Mouse (Mus musculus): ENCODE measurements around the gene Rhot2. TPM values are rescaled to one million over a fixed set of nuclear protein-coding genes. Genes with fewer than 3 reads are reported as not detected.

Rhot2 gene
- polyA plus RNA-seq, 1 experiment from 2014 or later, result 15.2 TPM

DNA sequence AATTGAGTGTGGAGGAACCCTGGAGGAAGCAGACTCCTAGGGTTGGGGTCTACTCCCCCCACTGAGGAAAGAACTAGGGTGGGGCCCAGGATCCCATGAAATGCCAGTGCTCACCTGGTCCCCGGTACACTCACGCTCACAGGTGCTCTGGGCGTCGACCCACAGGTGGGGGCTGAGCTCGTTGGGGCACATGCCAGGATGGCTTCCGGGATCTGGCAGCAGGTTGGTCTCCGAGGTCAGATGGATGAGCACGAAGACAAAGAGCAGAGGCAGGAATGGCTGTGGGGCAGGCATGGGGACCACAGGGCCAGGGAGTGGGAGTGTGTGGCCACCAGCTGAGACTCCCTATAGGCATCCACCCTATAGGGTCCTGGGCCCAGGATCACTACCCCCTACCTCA, 35.1 kb upstream of the Rhot2 start:
- Histone ChIP-seq H3K9ac (replicated peaks) (no peak overlapping the region), H3K4me3 (no peak overlapping the region), H3K4me2 (replicated peaks) (no peak overlapping the region), H3K4me1 (peaks cover 26% of the 10 kb centered on the region), H3K36me3 (peaks cover 39% of the 10 kb centered on the region), H3K9me3 (no peaks in the 10 kb centered on the region), H3K27ac (replicated peaks) (no peak overlapping the region), H3K27me3 (no peaks in the 10 kb centered on the region)
- 75% methylated on average over 8 of the region's 8 CpGs for WGBS
- ATAC-seq (replicated peaks), result no peak

- ATAC-seq (replicated peaks), result no peak
- Histone ChIP-seq H3K4me3 (no peak overlapping the region), H3K36me3 (peaks cover 34% of the 10 kb centered on the region), H3K9ac (replicated peaks) (no peak overlapping the region), H3K4me1 (peaks cover 29% of the 10 kb centered on the region), H3K27ac (replicated peaks) (no peak overlapping the region), H3K9me3 (no peaks in the 10 kb centered on the region), H3K4me2 (replicated peaks) (no peak overlapping the region), H3K27me3 (no peaks in the 10 kb centered on the region)
- 52% methylated on average over 4 of the region's 4 CpGs for WGBS
These were observed 34.6 kb upstream of the Rhot2 start for GRCm38 (mm10) chr17:25879261-25879660.

DNA sequence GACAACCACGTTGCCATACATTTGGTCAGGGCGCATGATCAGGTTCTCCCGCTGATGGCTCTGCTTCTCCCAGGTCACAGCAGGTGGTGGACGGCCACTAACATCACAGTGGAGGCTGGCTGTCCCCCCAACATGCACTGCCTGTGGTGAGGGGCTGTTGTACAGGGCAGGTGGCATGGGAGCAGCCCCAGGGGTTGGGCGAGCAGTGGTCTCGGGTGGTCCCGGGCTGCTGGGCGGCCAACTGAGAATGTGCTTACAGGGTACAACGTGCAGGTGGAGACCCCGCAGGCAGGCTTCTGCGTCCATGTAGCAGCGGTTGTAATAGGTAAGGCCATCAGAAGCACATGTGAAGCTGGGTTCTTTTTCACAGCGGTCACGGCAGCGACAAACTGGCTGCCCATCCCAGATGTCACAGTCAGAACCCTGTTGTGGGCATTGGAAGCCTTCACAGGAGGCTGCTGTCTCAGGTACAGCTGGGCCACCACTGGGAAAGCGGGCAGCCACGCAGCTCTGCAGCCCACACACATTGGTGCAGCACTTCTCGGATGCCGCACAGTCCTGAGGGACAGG, 34.0 kb upstream of the Rhot2 start:
- no peak for ATAC-seq (replicated peaks)
- no peak overlapping the region for H3K27ac ChIP-seq (replicated peaks)
- peaks cover 29% of the 10 kb centered on the region for H3K36me3 ChIP-seq
- H3K9ac ChIP-seq (replicated peaks), result no peak overlapping the region
- H3K4me2 ChIP-seq (replicated peaks), result no peak overlapping the region
- no peak overlapping the region for H3K4me3 ChIP-seq
- WGBS, result 91% methylated on average over 19 of the region's 19 CpGs
- peaks cover 35% of the 10 kb centered on the region for H3K4me1 ChIP-seq
- no peaks in the 10 kb centered on the region for H3K9me3 ChIP-seq
- H3K27me3 ChIP-seq, result no peaks in the 10 kb centered on the region

DNA sequence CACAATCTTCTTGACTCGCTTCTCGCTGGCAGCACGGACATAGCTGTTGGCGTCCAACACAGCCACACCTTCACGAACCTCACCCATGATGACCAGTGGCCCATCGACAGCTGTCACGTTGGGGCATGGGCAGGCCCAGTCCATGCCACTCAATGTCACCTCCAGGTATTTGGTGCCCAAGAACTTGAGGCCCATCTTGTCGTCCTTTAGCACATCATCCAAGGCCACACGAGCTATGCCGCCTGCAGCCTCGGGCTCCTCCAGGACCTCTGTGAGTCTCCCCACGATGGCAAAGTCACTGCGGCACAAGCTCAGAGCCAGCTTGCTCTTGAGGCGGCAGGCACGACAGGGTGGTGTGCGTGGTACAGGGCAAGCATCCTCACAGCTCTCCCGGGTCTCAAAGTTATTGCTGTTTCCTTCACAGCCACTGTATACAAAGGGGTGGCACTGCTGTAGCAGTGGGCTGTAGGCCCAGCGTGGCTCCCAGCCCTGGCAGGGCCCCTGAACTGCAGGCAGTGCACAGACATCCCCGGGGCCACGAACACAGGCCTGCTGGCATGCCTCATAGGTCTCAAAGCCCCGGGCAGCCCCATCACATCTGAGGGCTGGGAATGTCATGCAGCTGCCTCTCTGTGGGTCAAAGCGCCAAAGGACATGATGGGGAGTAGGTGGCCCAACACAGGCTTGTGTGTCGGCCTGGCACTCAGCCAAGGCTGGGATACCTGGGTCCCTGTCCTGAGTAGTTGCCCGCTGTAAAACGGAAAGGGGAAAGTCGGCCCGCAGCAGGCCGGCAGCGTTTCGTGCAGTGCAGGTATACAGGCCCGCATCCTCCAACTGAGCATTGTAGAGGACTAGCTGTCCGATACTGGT, 33.3 kb upstream of the Rhot2 start:
- H3K4me1 ChIP-seq, result peaks cover 35% of the 10 kb centered on the region
- H3K36me3 ChIP-seq, result peaks cover 23% of the 10 kb centered on the region
- H3K9me3 ChIP-seq, result no peaks in the 10 kb centered on the region
- H3K4me3 ChIP-seq, result no peak overlapping the region
- 91% methylated on average over 32 of the region's 32 CpGs for WGBS
- H3K27me3 ChIP-seq, result no peaks in the 10 kb centered on the region
- no peak overlapping the region for H3K4me2 ChIP-seq (replicated peaks)
- H3K9ac ChIP-seq (replicated peaks), result no peak overlapping the region
- no peak for ATAC-seq (replicated peaks)
- H3K27ac ChIP-seq (replicated peaks), result no peak overlapping the region

- 99% methylated on average over 3 of the region's 3 CpGs for WGBS
- no peak overlapping the region for H3K4me2 ChIP-seq (replicated peaks)
These were observed 32.4 kb upstream of the Rhot2 start for GRCm38 (mm10) chr17:25877025-25877424.

DNA sequence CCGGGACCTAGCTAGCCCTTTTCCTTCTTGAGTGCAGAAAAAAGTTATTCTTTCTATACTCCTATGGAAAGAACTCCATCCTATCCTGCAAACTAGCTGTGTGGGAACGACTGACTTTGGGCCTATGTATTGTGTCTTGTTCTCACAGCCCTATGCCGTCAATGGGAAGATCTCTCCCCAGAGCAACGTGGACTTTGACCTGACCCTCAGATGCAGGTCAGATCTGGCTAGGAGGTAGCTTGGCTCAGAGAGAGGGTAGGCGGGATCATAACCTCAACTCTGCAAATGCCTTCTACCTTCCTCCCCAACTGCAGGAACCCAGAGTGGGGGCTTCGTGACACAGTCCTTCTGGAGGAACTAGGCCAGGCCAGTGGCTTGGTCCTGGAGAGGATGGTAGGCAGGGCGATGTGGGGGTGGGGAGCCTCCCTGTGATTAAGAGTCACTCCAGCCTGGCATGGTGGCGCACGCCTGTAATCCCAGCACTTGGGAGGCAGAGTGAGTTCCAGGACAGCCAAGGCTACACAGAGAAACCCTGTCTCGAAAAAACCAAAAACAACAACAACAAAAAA, 31.8 kb upstream of the Rhot2 start:
- Histone ChIP-seq H3K27me3 (no peaks in the 10 kb centered on the region), H3K27ac (replicated peaks) (peak overlapping the region; percentile 94), H3K4me2 (replicated peaks) (peak overlapping the region; percentile 97), H3K9me3 (no peaks in the 10 kb centered on the region), H3K4me3 (peak overlapping the region; percentile 75), H3K9ac (replicated peaks) (peak overlapping the region; percentile 85), H3K36me3 (peaks cover 20% of the 10 kb centered on the region), H3K4me1 (peaks cover 35% of the 10 kb centered on the region)
- no peak for ATAC-seq (replicated peaks)
- 74% methylated on average over 10 of the region's 10 CpGs for WGBS

More at GRCm38 (mm10) chr17:25877025-25877424, 32.4 kb upstream of the Rhot2 start:
- Histone ChIP-seq H3K4me3 (no peak overlapping the region), H3K36me3 (peaks cover 20% of the 10 kb centered on the region), H3K9me3 (no peaks in the 10 kb centered on the region), H3K9ac (replicated peaks) (no peak overlapping the region), H3K4me1 (peaks cover 35% of the 10 kb centered on the region), H3K27me3 (no peaks in the 10 kb centered on the region), H3K27ac (replicated peaks) (no peak overlapping the region)
- ATAC-seq (replicated peaks), result no peak

- ATAC-seq (replicated peaks), result peak; percentile 93
- Histone ChIP-seq H3K9ac (replicated peaks) (peak overlapping the region; percentile 85), H3K9me3 (no peaks in the 10 kb centered on the region), H3K4me3 (peak overlapping the region; percentile 75), H3K36me3 (peaks cover 20% of the 10 kb centered on the region), H3K4me1 (peaks cover 32% of the 10 kb centered on the region), H3K27ac (replicated peaks) (peak overlapping the region; percentile 94), H3K27me3 (no peaks in the 10 kb centered on the region), H3K4me2 (replicated peaks) (peak overlapping the region; percentile 97)
- WGBS, result under 1% methylated on average over 59 of the region's 59 CpGs
These were observed 30.8 kb upstream of the Rhot2 start for GRCm38 (mm10) chr17:25875171-25876136.

- Histone ChIP-seq H3K4me3 (peak within 1 kb of the TSS; percentile 75), H3K4me2 (replicated peaks) (peak within 1 kb of the TSS; percentile 97), H3K9ac (replicated peaks) (peak within 1 kb of the TSS; percentile 85), H3K9me3 (no peaks in the 10 kb centered on the region), H3K27me3 (no peaks in the 10 kb centered on the region), H3K4me1 (peaks cover 27% of the 10 kb centered on the region), H3K27ac (replicated peaks) (peak within 1 kb of the TSS; percentile 94), H3K36me3 (peaks cover 20% of the 10 kb centered on the region)
- under 1% methylated on average over 25 of the region's 25 CpGs for WGBS
- ATAC-seq (replicated peaks), result peak; percentile 77
These were observed 30.1 kb upstream of the Rhot2 start, which contains the start of gene Mettl26 for GRCm38 (mm10) chr17:25874721-25875170. TSS of gene Mettl26 (plus strand) at chr17:25875074.

DNA sequence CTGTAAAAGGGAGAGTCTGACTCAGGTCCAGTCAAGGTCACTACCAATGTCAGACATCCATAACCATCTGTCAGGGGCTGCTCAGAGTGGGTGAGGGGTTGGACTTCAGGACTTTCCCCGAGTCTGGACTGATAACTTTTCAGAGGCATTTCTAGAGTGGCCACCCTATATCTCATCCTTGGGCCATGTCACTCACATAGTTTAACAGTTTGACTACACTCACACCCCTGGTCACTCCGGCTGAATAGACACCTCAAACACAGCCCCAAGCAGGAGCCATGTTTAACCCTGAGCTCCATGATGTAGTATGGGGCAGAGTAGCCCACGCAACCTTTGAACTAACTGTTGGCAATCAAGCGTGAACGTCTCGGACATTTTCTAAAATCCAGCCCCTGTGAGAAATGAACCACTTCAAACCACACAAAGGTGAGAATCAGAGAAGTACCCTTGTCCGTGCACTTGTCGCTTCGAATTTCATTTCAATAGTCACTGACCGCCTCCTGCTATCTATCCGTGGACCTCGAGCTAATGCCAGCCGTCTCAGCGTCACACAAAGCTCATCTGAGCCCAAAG, 29.6 kb upstream of the Rhot2 start:
- Histone ChIP-seq H3K36me3 (peaks cover 15% of the 10 kb centered on the region), H3K27ac (replicated peaks) (peak overlapping the region; percentile 94), H3K9me3 (no peaks in the 10 kb centered on the region), H3K4me2 (replicated peaks) (peak overlapping the region; percentile 97), H3K9ac (replicated peaks) (peak overlapping the region; percentile 55), H3K4me1 (peaks cover 27% of the 10 kb centered on the region), H3K27me3 (no peaks in the 10 kb centered on the region), H3K4me3 (peak overlapping the region; percentile 75)
- 0 out of 2 replicates have a peak, but pooled peaks have one; percentile 13 for ATAC-seq (replicated peaks)
- 7% methylated on average over 14 of the region's 14 CpGs for WGBS

DNA sequence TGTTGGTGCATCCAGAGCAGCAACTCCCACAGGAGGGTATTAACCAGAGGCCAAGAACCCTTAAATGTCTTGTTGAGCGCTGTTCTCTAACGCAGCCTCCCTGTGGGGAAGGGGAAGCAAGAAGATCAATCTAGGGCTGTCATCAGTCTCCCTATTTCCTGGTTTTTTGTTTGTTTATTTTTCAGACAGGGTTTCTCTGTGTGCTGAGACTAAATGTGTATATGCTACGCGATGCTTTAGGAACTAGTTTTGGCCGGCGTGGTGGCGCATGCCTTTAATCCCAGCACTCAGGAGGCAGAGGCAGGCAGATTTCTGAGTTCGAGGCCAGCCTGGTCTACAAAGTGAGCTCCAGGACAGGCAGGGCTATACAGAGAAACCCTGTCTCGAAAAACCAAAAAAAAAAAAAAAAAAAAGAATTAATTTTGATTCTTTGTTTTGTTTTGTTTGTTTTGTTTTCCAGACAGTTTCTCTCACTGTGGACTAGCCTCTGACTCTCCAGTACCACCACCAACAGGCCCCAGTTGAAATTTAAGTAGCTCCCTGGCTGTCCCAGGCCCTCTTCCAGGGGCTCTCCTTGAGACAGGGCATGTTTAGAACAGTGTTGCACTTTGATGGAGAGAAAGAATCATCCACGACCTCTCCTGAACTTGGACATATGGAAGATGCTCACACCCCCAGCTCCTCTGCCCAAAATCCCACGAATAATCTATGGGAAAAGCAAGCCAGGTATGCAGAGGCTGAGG, 28.9 kb upstream of the Rhot2 start:
- 84% methylated on average over 11 of the region's 11 CpGs for WGBS
- ATAC-seq (replicated peaks), result no peak
- H3K4me2 ChIP-seq (replicated peaks), result peak overlapping the region; percentile 97
- peaks cover 33% of the 10 kb centered on the region for H3K4me1 ChIP-seq
- H3K4me3 ChIP-seq, result peak overlapping the region; percentile 75
- H3K27ac ChIP-seq (replicated peaks), result peak overlapping the region; percentile 94
- H3K9me3 ChIP-seq, result no peaks in the 10 kb centered on the region
- peaks cover 10% of the 10 kb centered on the region for H3K36me3 ChIP-seq
- H3K9ac ChIP-seq (replicated peaks), result peak overlapping the region; percentile 55
- no peaks in the 10 kb centered on the region for H3K27me3 ChIP-seq

Measured in forebrain, embryonic 15.5 days (tissue).